Comparison of ENCODE assay signal across 24 mouse cellular contexts in genomic region chr1:184615991-184616390, GRCm38 (mm10).
A peak's percentile ranks its signal among the peaks of the same experiment; 100 is the strongest.
DNase-seq lines count a peak whose midpoint lies in the region; ATAC-seq and TF ChIP-seq lines count a peak whose summit lies in the region.
"Had no signal": no experiment of that assay in that cellular context is flagged by ENCODE, and none has a peak within 500 bp of the region (broad histone marks: within the 10 kb centered on the region; RNA-seq: fewer than 3 reads in every experiment).

No protein-coding gene starts in this region.

- TF ChIP-seq CTCF in CH12.LX (conservative IDR thresholded peaks at IDR 0.05 in 1 of 2, IDR thresholded peaks at IDR 0.05 in 1 of 2; ENCODE audit: low read depth in 2 of 2, low read length in 2 of 2) = no peak
- TF ChIP-seq CTCF in MEL (IDR thresholded peaks at IDR 0.05 in 2 of 3, conservative IDR thresholded peaks at IDR 0.05 in 1 of 3; ENCODE audit: control insufficient read depth in 1 of 3, insufficient read depth in 1 of 3, low read depth in 2 of 3, low read length in 3 of 3, poor library complexity in 1 of 3, severe bottlenecking in 1 of 3) = no peak

- H3K4me2 ChIP-seq in CH12.LX (ENCODE audit: insufficient read depth, low read depth, poor library complexity, severe bottlenecking) = no peak overlapping the region
- H3K4me2 ChIP-seq: embryonic facial prominence, embryonic 13.5 days; embryonic facial prominence, embryonic 15.5 days; forebrain, embryonic 12.5 days had no signal

- no peak for TF ChIP-seq RAD21 in CH12.LX (IDR thresholded peaks at IDR 0.05; ENCODE audit: low read depth, low read length)
- no peak for TF ChIP-seq RAD21 in MEL (IDR thresholded peaks at IDR 0.05; ENCODE audit: low read depth, low read length)

- TF ChIP-seq EP300 in CH12.LX (IDR thresholded peaks at IDR 0.05; ENCODE audit: low read length) (peak; percentile 12; the same call in 1 of the 2 replicates), MEL (IDR thresholded peaks at IDR 0.05; ENCODE audit: low read depth in 1 of 2, low read length in 2 of 2) (no peak)

- H3K36me3 ChIP-seq in CH12.LX (replicated peaks in 1 of 2; ENCODE audit: control insufficient read depth in 1 of 2, insufficient read depth in 1 of 2, low read length in 1 of 2) (no peaks in the 10 kb centered on the region), MEL (ENCODE audit: control insufficient read depth in 1 of 2, insufficient read depth in 2 of 2, low read length in 2 of 2) (no peaks in the 10 kb centered on the region)
- H3K36me3 ChIP-seq: embryonic facial prominence, embryonic 13.5 days; embryonic facial prominence, embryonic 15.5 days; forebrain, embryonic 10.5 days; forebrain, embryonic 12.5 days; G1E had no signal

- H3K27me3 ChIP-seq in CH12.LX (replicated peaks) (no peaks in the 10 kb centered on the region), MEL (ENCODE audit: control insufficient read depth in 1 of 2, insufficient read depth in 2 of 2, low read length in 2 of 2) (no peaks in the 10 kb centered on the region)
- H3K27me3 ChIP-seq: embryonic facial prominence, embryonic 13.5 days; embryonic facial prominence, embryonic 15.5 days; forebrain, embryonic 12.5 days had no signal

- DNase-seq in CH12.LX (ENCODE audit: extremely low read depth) (no peak), MEL (ENCODE audit: low read depth, low spot score) (no peak)
- DNase-seq in spleen, postnatal 36 days (ENCODE audit: low spot score in 2 of 2) = no peak
- no peak for DNase-seq in cerebellum, adult 9-11 months
- DNase-seq in cerebellum, postnatal 10 days = no peak
- DNase-seq: adrenal gland, adult 8-10 months; adrenal gland, postnatal 14 days; adrenal gland, postnatal 36 days; B cell, adult 2 months; cerebellum, adult 11 months; cerebellum, adult 18-20 months; cerebellum, adult 8-10 months; cerebellum, postnatal 36 days; embryo, embryonic 11 days had no signal

- H3K4me3 ChIP-seq in CH12.LX (replicated peaks in 1 of 3; ENCODE audit: low read depth in 2 of 3, low read length in 2 of 3, poor library complexity in 1 of 3) (no peak overlapping the region), MEL (ENCODE audit: control insufficient read depth in 1 of 2, insufficient read depth in 1 of 2, low read depth in 2 of 2, low read length in 2 of 2) (no peak overlapping the region)
- H3K4me3 ChIP-seq: embryonic facial prominence, embryonic 13.5 days; embryonic facial prominence, embryonic 15.5 days; erythroblast, embryonic 14.5 days; forebrain, embryonic 10.5 days; forebrain, embryonic 12.5 days had no signal

- no peaks in the 10 kb centered on the region for H3K79me2 ChIP-seq in CH12.LX (replicated peaks; ENCODE audit: control insufficient read depth, extremely low read depth, insufficient read depth, poor library complexity, severe bottlenecking)
- no peaks in the 10 kb centered on the region for H3K79me2 ChIP-seq in MEL (ENCODE audit: control insufficient read depth, insufficient read depth, low read length, poor library complexity)

- H3K9ac ChIP-seq in CH12.LX (ENCODE audit: insufficient read depth, low read depth) = no peak overlapping the region
- H3K9ac ChIP-seq in MEL (ENCODE audit: control insufficient read depth, low read depth, low read length, poor library complexity, severe bottlenecking) = no peak overlapping the region
- H3K9ac ChIP-seq: embryonic facial prominence, embryonic 13.5 days; embryonic facial prominence, embryonic 15.5 days; forebrain, embryonic 12.5 days had no signal

- ATAC-seq in granulocyte monocyte progenitor cell, adult 5-6 weeks (replicated peaks; ENCODE audit: poor library complexity, severe bottlenecking) = peak; percentile 19; the same call in 1 of the 2 replicates
- ATAC-seq: CD4-positive, CD25-positive, alpha-beta regulatory T cell, adult 4 months; forebrain, embryonic 14.5 days; forebrain, embryonic 16.5 days had no signal

- H3K4me1 ChIP-seq in CH12.LX (ENCODE audit: control insufficient read depth in 1 of 2, insufficient read depth in 2 of 2) (peaks cover 5 to 33% of the 10 kb centered on the region in 2 experiments), MEL (ENCODE audit: control insufficient read depth in 1 of 2, insufficient read depth in 2 of 2, low read length in 2 of 2) (no peaks in the 10 kb centered on the region)
- H3K4me1 ChIP-seq: embryonic facial prominence, embryonic 13.5 days; embryonic facial prominence, embryonic 15.5 days; forebrain, embryonic 10.5 days; forebrain, embryonic 12.5 days had no signal

- dilution Hi-C loops in CH12.LX (cut with MboI; ENCODE audit: extremely low pct_ligation_motif_present, extremely low pct_unique_long_range_greater_than_20kb, low sequenced_read_pairs) = no loop called here

- H3K27ac ChIP-seq in CH12.LX (ENCODE audit: insufficient read depth, low read depth) (no peak overlapping the region), MEL (ENCODE audit: control insufficient read depth, low read depth, low read length) (no peak overlapping the region)
- H3K27ac ChIP-seq: embryonic facial prominence, embryonic 13.5 days; embryonic facial prominence, embryonic 15.5 days; forebrain, embryonic 10.5 days; forebrain, embryonic 12.5 days had no signal

- in situ Hi-C loops in CH12.LX (cut with MboI; ENCODE audit: low pct_ligation_motif_present, low pct_unique_long_range_greater_than_20kb, low sequenced_read_pairs) = no loop called here

- no peak for TF ChIP-seq POLR2A in CH12.LX (IDR thresholded peaks at IDR 0.05; ENCODE audit: low read depth, low read length)
- no peak for TF ChIP-seq POLR2A in MEL (IDR thresholded peaks at IDR 0.05; ENCODE audit: control insufficient read depth in 1 of 2, insufficient read depth in 1 of 2, low read depth in 1 of 2, low read length in 2 of 2, poor library complexity in 1 of 2)

- H3K9me3 ChIP-seq in CH12.LX (replicated peaks; ENCODE audit: low read length) (peaks cover 3% of the 10 kb centered on the region), MEL (replicated peaks; ENCODE audit: insufficient read depth, low read length) (no peaks in the 10 kb centered on the region)
- H3K9me3 ChIP-seq: embryonic facial prominence, embryonic 13.5 days; embryonic facial prominence, embryonic 15.5 days; forebrain, embryonic 10.5 days; forebrain, embryonic 12.5 days had no signal

TF ChIP-seq in CH12.LX, 34 proteins besides CTCF, POLR2A, EP300 and RAD21 (continues in another document):
- no peak for TF ChIP-seq PAX5 (IDR thresholded peaks at IDR 0.05; ENCODE audit: low read length)
- TF ChIP-seq ZKSCAN1 (IDR thresholded peaks at IDR 0.05; ENCODE audit: borderline replicate concordance, low read depth, low read length) = no peak
- TF ChIP-seq ZNF384 (IDR thresholded peaks at IDR 0.05; ENCODE audit: low read depth, low read length) = peak; percentile 92
- TF ChIP-seq TBP (conservative IDR thresholded peaks at IDR 0.05; ENCODE audit: low read depth, low read length) = no peak
- TF ChIP-seq MYC (IDR thresholded peaks at IDR 0.05; ENCODE audit: low read depth, low read length) = no peak
- TF ChIP-seq ETS1 (conservative IDR thresholded peaks at IDR 0.05; ENCODE audit: low read depth, low read length) = no peak; the same call in 1 of the 2 replicates
- no peak for TF ChIP-seq SMC3 (IDR thresholded peaks at IDR 0.05; ENCODE audit: low read depth, low read length)
- no peak for TF ChIP-seq ZMIZ1 (IDR thresholded peaks at IDR 0.05; ENCODE audit: low read depth, low read length)
- TF ChIP-seq RCOR1 (conservative IDR thresholded peaks at IDR 0.05; ENCODE audit: low read depth, low read length) = no peak
- TF ChIP-seq MAFK (IDR thresholded peaks at IDR 0.05; ENCODE audit: insufficient replicate concordance, low read length) = no peak
- TF ChIP-seq NRF1 (IDR thresholded peaks at IDR 0.05; ENCODE audit: low read depth, low read length) = no peak
- TF ChIP-seq IRF4 (IDR thresholded peaks at IDR 0.05; ENCODE audit: low read depth, low read length) = 0 out of 2 replicates have a peak, but pooled peaks have one; percentile 29
- no peak for TF ChIP-seq ZC3H11A (IDR thresholded peaks at IDR 0.05; ENCODE audit: low read depth, low read length)
- no peak for TF ChIP-seq CHD1 (IDR thresholded peaks at IDR 0.05; ENCODE audit: low read depth, low read length)
- TF ChIP-seq GABPA (IDR thresholded peaks at IDR 0.05; ENCODE audit: insufficient replicate concordance, low read depth, low read length) = no peak
- no peak for TF ChIP-seq NELFE (IDR thresholded peaks at IDR 0.05; ENCODE audit: low read depth, low read length)
- no peak for TF ChIP-seq POLR2AphosphoS2 (IDR thresholded peaks at IDR 0.05; ENCODE audit: low read depth, low read length)

TF ChIP-seq in MEL, 35 proteins besides CTCF, POLR2A, EP300 and RAD21:
- TF ChIP-seq CHD2 (IDR thresholded peaks at IDR 0.05; ENCODE audit: low read length) = no peak
- peak; percentile 78 for TF ChIP-seq ZNF384 (IDR thresholded peaks at IDR 0.05; ENCODE audit: low read depth, low read length)
TF ChIP-seq in MEL: peak in this region for 1.

Comparison
In these comparisons a context has a peak if more than half of its experiments do, and no peak if none do; other contexts are left out.
1. Of the 35 proteins assayed by ChIP-seq in both MEL and CH12.LX: peak only in MEL: none; only in CH12.LX: EP300 and MEF2A; in both: ZNF384; in neither: 32.